Mouse (Mus musculus) midbrain, embryonic 11.5 days (tissue): ENCODE measurements around the gene Lcp1. TPM values are rescaled to one million over a fixed set of nuclear protein-coding genes. Genes with fewer than 3 reads are reported as not detected.

Source experiments
- ATAC-seq: fragments of 200-750 bp; cut with Nextera tagmentation; 2 replicates; pipeline ENCODE4 v1.8.0; 2017; ENCODE audit warnings: moderate TSS enrichment, moderate library complexity; ENCODE audit not compliant: low FRiP score
- DNase-seq: peaks from one replicate; pipeline ENCODE4 v3.0.0; 2015; ENCODE audit warnings: low spot score; ENCODE audit errors: missing footprints
- H3K27ac ChIP-seq: fragments of 300-500 bp; sonication (generic); 2 replicates; pipeline ENCODE4 v1.5.1; 2014; ENCODE audit warnings: low read depth, low read length
- H3K27me3 ChIP-seq: fragments of 300-500 bp; sonication (generic); 2 replicates; pipeline ENCODE4 v1.6.1; 2014; ENCODE audit warnings: mild to moderate bottlenecking, low read length, moderate library complexity, mixed read lengths; ENCODE audit not compliant: control insufficient read depth, insufficient read depth
- H3K36me3 ChIP-seq: fragments of 300-500 bp; sonication (generic); 2 replicates; pipeline ENCODE4 v1.6.1; 2014; ENCODE audit warnings: mild to moderate bottlenecking, low read length, moderate library complexity, mixed read lengths; ENCODE audit not compliant: control insufficient read depth, insufficient read depth
- H3K4me1 ChIP-seq: fragments of 300-500 bp; sonication (generic); 2 replicates; pipeline ENCODE4 v1.6.1; 2014; ENCODE audit warnings: low read length; ENCODE audit not compliant: control insufficient read depth, insufficient read depth
- H3K4me2 ChIP-seq: fragments of 300-500 bp; sonication (generic); 2 replicates; pipeline ENCODE4 v1.6.1; 2014; ENCODE audit warnings: mild to moderate bottlenecking, moderate library complexity
- H3K4me3 ChIP-seq: fragments of 300-500 bp; sonication (generic); 2 replicates; pipeline ENCODE4 v1.5.1; 2014; ENCODE audit warnings: low read depth, low read length
- H3K9ac ChIP-seq: fragments of 300-500 bp; sonication (generic); 2 replicates; pipeline ENCODE4 v1.6.1; 2014; ENCODE audit warnings: low read length
- H3K9me3 ChIP-seq: fragments of 300-500 bp; sonication (generic); 2 replicates; pipeline ENCODE4 v1.6.1; 2016; ENCODE audit warnings: low read length; ENCODE audit not compliant: control insufficient read depth
- WGBS: fragments of 180-500 bp; shearing (Covaris S2); extraction: QIAGEN DNeasy Blood & Tissue Kit; methylation state at CpG from one replicate; pipeline ENCODE4 v1.1.7; 2014; 5-methylcytosine and 5-hydroxymethylcytosine counted together
- polyA plus RNA-seq: library from polyadenylated mRNA; unstranded; fragments of >200 nt; fragmentation: Nextera tagmentation; extraction: Ambion mirVana; gene quantifications from 2 replicates; pipeline ENCODE4 v1.2.1, GENCODE M21; 2014

Lcp1 gene
- polyA plus RNA-seq, 1 experiment from 2014 or later: 30.9 TPM

GRCm38 (mm10) chr14:75148229-75148628 lies 17.3 kb downstream of the Lcp1 start:
- ATAC-seq (no peak), DNase-seq (no peak)
- H3K4me1 ChIP-seq: no peaks in the 10 kb centered on the region
- H3K4me3 ChIP-seq: no peak overlapping the region
- H3K27me3 ChIP-seq: no peaks in the 10 kb centered on the region
- H3K27ac ChIP-seq: no peak overlapping the region
- no peaks in the 10 kb centered on the region for H3K36me3 ChIP-seq
- H3K9me3 ChIP-seq: no peaks in the 10 kb centered on the region
- H3K9ac ChIP-seq: no peak overlapping the region
- H3K4me2 ChIP-seq: no peak overlapping the region
- WGBS: 89% methylated on average over 9 of the region's 9 CpGs

- H3K9ac ChIP-seq: no peak overlapping the region
- WGBS: 75% methylated on average over 2 of the region's 2 CpGs
- no peaks in the 10 kb centered on the region for H3K27me3 ChIP-seq
- no peak overlapping the region for H3K27ac ChIP-seq
- no peaks in the 10 kb centered on the region for H3K9me3 ChIP-seq
- no peak overlapping the region for H3K4me3 ChIP-seq
- no peaks in the 10 kb centered on the region for H3K4me1 ChIP-seq
- H3K36me3 ChIP-seq: no peaks in the 10 kb centered on the region
- ATAC-seq (no peak), DNase-seq (no peak)
- H3K4me2 ChIP-seq: no peak overlapping the region
Measured at GRCm38 (mm10) chr14:75150653-75151052, 19.8 kb downstream of the Lcp1 start.

- 88% methylated on average over 3 of the region's 3 CpGs for WGBS
- ATAC-seq (no peak), DNase-seq (no peak)
- Histone ChIP-seq H3K9me3 (no peaks in the 10 kb centered on the region), H3K27ac (no peak overlapping the region), H3K36me3 (no peaks in the 10 kb centered on the region), H3K27me3 (no peaks in the 10 kb centered on the region), H3K4me2 (no peak overlapping the region), H3K9ac (no peak overlapping the region), H3K4me1 (no peaks in the 10 kb centered on the region), H3K4me3 (no peak overlapping the region)
Measured at GRCm38 (mm10) chr14:75151146-75151545, 20.2 kb downstream of the Lcp1 start.

GRCm38 (mm10) chr14:75154481-75154880 lies 23.6 kb downstream of the Lcp1 start:
- Histone ChIP-seq H3K27me3 (no peaks in the 10 kb centered on the region), H3K4me2 (no peak overlapping the region), H3K9me3 (no peaks in the 10 kb centered on the region), H3K36me3 (no peaks in the 10 kb centered on the region), H3K27ac (no peak overlapping the region), H3K4me3 (no peak overlapping the region), H3K9ac (no peak overlapping the region), H3K4me1 (no peaks in the 10 kb centered on the region)
- ATAC-seq (no peak), DNase-seq (no peak)
- 87% methylated on average over 8 of the region's 8 CpGs for WGBS

DNA sequence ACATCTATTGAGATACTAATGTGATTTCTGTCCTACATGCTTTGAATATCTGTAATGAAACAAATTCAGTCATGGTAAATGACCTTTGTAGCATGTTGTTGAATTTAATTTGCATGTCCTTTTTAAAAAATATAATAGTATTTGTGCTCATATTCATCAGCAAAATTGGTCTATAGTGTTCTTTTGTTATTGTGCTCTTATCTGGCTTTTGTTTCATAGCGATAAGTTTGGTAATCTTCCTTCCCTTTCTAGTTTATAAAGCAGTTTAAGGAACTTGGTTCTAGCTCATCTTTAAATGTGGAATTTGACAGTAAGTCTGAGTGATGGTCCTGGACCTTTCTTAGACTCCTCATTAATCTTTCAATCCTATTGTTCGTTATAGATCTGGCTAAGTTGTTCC lies 28.5 kb downstream of the Lcp1 start:
- 96% methylated on average over 2 of the region's 2 CpGs for WGBS
- no peaks in the 10 kb centered on the region for H3K36me3 ChIP-seq
- no peaks in the 10 kb centered on the region for H3K9me3 ChIP-seq
- H3K27ac ChIP-seq: no peak overlapping the region
- no peak overlapping the region for H3K9ac ChIP-seq
- no peaks in the 10 kb centered on the region for H3K4me1 ChIP-seq
- no peak overlapping the region for H3K4me3 ChIP-seq
- ATAC-seq (no peak), DNase-seq (no peak)
- H3K4me2 ChIP-seq: no peak overlapping the region
- H3K27me3 ChIP-seq: no peaks in the 10 kb centered on the region

DNA sequence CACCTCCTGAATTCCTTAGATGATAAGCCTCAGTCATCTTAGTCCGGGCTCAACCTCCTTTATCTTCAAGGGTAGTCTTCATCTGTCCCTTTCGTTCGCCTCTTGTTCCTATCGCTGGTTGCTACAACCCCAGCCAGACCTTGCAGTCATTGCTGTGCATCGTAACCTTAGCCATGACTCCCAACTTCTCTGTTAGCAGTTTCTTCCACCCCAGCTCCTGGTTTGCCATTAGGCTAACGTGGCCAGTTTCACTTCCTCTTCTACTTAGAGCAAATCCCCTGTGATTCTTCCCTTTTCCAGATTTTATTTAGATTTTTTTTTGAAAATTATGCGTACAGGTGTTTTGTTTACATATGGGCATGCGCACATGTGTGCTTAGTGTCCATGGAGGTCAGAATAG lies 33.0 kb downstream of the Lcp1 start:
- Histone ChIP-seq H3K27me3 (no peaks in the 10 kb centered on the region), H3K4me2 (no peak overlapping the region), H3K27ac (no peak overlapping the region), H3K4me1 (no peaks in the 10 kb centered on the region), H3K9ac (no peak overlapping the region), H3K36me3 (no peaks in the 10 kb centered on the region), H3K9me3 (no peaks in the 10 kb centered on the region), H3K4me3 (no peak overlapping the region)
- ATAC-seq (no peak), DNase-seq (no peak)
- WGBS: 85% methylated on average over 8 of the region's 8 CpGs

GRCm38 (mm10) chr14:75164345-75164744 lies 33.4 kb downstream of the Lcp1 start:
- H3K4me2 ChIP-seq: no peak overlapping the region
- H3K9ac ChIP-seq: no peak overlapping the region
- no peaks in the 10 kb centered on the region for H3K9me3 ChIP-seq
- no peak for DNase-seq
- no peak overlapping the region for H3K27ac ChIP-seq
- H3K4me1 ChIP-seq: no peaks in the 10 kb centered on the region
- ATAC-seq: no peak
- 90% methylated on average over 9 of the region's 9 CpGs for WGBS
- H3K4me3 ChIP-seq: no peak overlapping the region
- no peaks in the 10 kb centered on the region for H3K27me3 ChIP-seq
- H3K36me3 ChIP-seq: no peaks in the 10 kb centered on the region

- Histone ChIP-seq H3K4me3 (no peak overlapping the region), H3K9ac (no peak overlapping the region), H3K4me2 (no peak overlapping the region), H3K36me3 (no peaks in the 10 kb centered on the region), H3K27me3 (no peaks in the 10 kb centered on the region), H3K9me3 (no peaks in the 10 kb centered on the region), H3K27ac (no peak overlapping the region), H3K4me1 (no peaks in the 10 kb centered on the region)
- DNase-seq (no peak), ATAC-seq (no peak)
- WGBS: 100% methylated on average over 2 of the region's 2 CpGs
Measured at GRCm38 (mm10) chr14:75165574-75166131, 34.8 kb downstream of the Lcp1 start.

DNA sequence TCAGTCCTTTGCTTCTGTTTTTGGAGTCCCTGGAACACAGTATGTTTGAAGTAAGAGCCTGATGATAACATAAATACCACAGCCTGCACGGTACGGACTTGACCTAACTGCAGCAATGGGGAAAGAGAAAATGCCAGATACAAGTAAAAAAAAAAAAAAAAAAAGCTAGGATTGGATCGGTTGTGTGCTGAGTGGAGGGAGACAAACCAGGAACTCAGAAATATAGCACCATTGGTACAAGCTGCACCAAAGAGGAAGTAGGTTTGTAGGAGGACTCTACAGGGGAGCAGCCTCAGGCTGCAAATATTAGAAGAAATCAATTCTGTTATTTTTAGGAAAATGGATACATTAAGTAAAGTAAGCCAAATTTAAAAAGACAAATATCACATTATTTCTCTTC lies 37.6 kb downstream of the Lcp1 start:
- no peaks in the 10 kb centered on the region for H3K4me1 ChIP-seq
- no peak for DNase-seq
- WGBS: 94% methylated on average over 3 of the region's 3 CpGs

DNA sequence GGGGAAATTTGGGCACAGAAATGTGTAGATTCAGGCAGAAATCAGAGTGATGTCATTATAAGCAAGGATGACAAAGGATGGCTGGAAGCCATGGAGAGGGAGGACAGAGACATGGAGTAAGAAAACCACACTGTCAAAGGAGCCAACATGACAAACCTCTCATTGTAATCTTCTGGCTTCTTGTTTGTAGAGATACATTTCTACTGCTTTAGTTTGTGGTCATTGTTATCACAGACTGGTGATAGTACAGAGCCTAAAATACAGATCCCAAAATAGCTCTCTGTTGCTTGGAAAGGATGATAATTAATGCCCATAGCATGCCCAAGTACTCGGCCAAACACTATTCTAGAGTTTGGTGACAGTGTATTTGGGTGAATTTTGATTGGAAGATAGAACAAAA lies 39.6 kb downstream of the Lcp1 start:
- WGBS: 77% methylated on average over 1 of the region's 1 CpGs
- H3K4me3 ChIP-seq: no peak overlapping the region
- H3K27ac ChIP-seq: no peak overlapping the region
- H3K9ac ChIP-seq: no peak overlapping the region
- DNase-seq (no peak), ATAC-seq (no peak)
- no peaks in the 10 kb centered on the region for H3K9me3 ChIP-seq
- no peaks in the 10 kb centered on the region for H3K4me1 ChIP-seq
- no peaks in the 10 kb centered on the region for H3K27me3 ChIP-seq
- H3K36me3 ChIP-seq: no peaks in the 10 kb centered on the region
- H3K4me2 ChIP-seq: no peak overlapping the region

More for the DNA sequence above, 37.6 kb downstream of the Lcp1 start:
- Histone ChIP-seq H3K4me3 (no peak overlapping the region), H3K36me3 (no peaks in the 10 kb centered on the region), H3K9me3 (no peaks in the 10 kb centered on the region), H3K9ac (no peak overlapping the region), H3K27me3 (no peaks in the 10 kb centered on the region), H3K27ac (no peak overlapping the region), H3K4me2 (no peak overlapping the region)
- no peak for ATAC-seq
